ENCODE assay signal across 18 mouse cellular contexts in genomic region chr1:78688149-78688548, GRCm38 (mm10). TPM values are rescaled to one million over a fixed set of nuclear protein-coding genes. Genes with fewer than 3 reads are reported as not detected.
DNase-seq lines count a peak whose midpoint lies in the region; ATAC-seq and TF ChIP-seq lines count a peak whose summit lies in the region.
"Had no signal": no experiment of that assay in that cellular context is flagged by ENCODE, and none has a peak within 500 bp of the region (broad histone marks: within the 10 kb centered on the region; RNA-seq: fewer than 3 reads in every experiment).

No protein-coding gene starts in this region.

- intact Hi-C loops in heart, postnatal 36 days (cut with DNase I), result no loop called here

- 78% methylated on average over 7 of the region's 7 CpGs for WGBS in cerebellum, adult 2 months
- 84% methylated on average over 7 of the region's 7 CpGs for WGBS in heart, postnatal 0 days
- WGBS in lung, embryonic 14.5 days, result 84% methylated on average over 7 of the region's 7 CpGs

- no peaks in the 10 kb centered on the region for H3K27me3 ChIP-seq in cerebellum, adult 2 months (ENCODE audit: control insufficient read depth, insufficient read depth, low read length)
- no peaks in the 10 kb centered on the region for H3K27me3 ChIP-seq in heart, postnatal 0 days (ENCODE audit: control insufficient read depth, insufficient read depth, low read length)
- no peaks in the 10 kb centered on the region for H3K27me3 ChIP-seq in lung, embryonic 14.5 days (ENCODE audit: insufficient read depth, low read length)
- H3K27me3 ChIP-seq: embryonic facial prominence, embryonic 13.5 days; hindbrain, embryonic 12.5 days; intestine, embryonic 15.5 days; liver, embryonic 12.5 days; neural tube, embryonic 13.5 days had no signal

- no peak for TF ChIP-seq POLR2A in cerebellum, adult 2 months (IDR thresholded peaks at IDR 0.05; ENCODE audit: borderline replicate concordance, insufficient read depth, low read length)
- no peak for TF ChIP-seq POLR2A in embryonic fibroblast, embryonic 13.5 days (IDR thresholded peaks at IDR 0.05; ENCODE audit: low read depth, low read length)

- no peak for DNase-seq in cerebellum, adult 2 months
- DNase-seq in cerebellum, adult 9-10 months, result no peak
- no peak for DNase-seq in heart, postnatal 0 days (ENCODE audit: low spot score)
- no peak for DNase-seq in heart, postnatal 36 days
- DNase-seq in lung, embryonic 14.5 days, result peak; percentile 34
- no peak for DNase-seq in lung, postnatal 25 days (ENCODE audit: low spot score)
- DNase-seq: cerebellum, adult 11 months; right cerebral cortex, postnatal 25 days; thymus, adult 18-20 months had no signal

- no peak for ATAC-seq in heart, postnatal 0 days (ENCODE audit: insufficient read depth, low read depth)
- ATAC-seq in lung, embryonic 14.5 days (ENCODE audit: insufficient read depth), result no peak
- ATAC-seq in activated CD4-positive, CD25-positive, alpha-beta regulatory T cell, adult 4 months, result no peak
- ATAC-seq: intestine, embryonic 15.5 days; liver, embryonic 12.5 days had no signal

- no peak for TF ChIP-seq EP300 in heart, postnatal 0 days (IDR thresholded peaks at IDR 0.05; ENCODE audit: low read depth)

- H3K4me1 ChIP-seq in cerebellum, adult 2 months (ENCODE audit: control insufficient read depth, insufficient read depth, low read length), result no peaks in the 10 kb centered on the region
- H3K4me1 ChIP-seq in heart, postnatal 0 days (ENCODE audit: control insufficient read depth, insufficient read depth), result no peaks in the 10 kb centered on the region
- H3K4me1 ChIP-seq in lung, embryonic 14.5 days (ENCODE audit: insufficient read depth), result no peaks in the 10 kb centered on the region
- no peaks in the 10 kb centered on the region for H3K4me1 ChIP-seq in embryonic fibroblast, embryonic 13.5 days (ENCODE audit: control insufficient read depth, insufficient read depth, low read length)
- H3K4me1 ChIP-seq: embryonic facial prominence, embryonic 13.5 days; forebrain, embryonic 10.5 days; hindbrain, embryonic 12.5 days; intestine, embryonic 15.5 days; limb, embryonic 10.5 days; neural tube, embryonic 13.5 days had no signal

- no peak overlapping the region for H3K4me2 ChIP-seq in heart, postnatal 0 days (ENCODE audit: low read depth, low read length)
- H3K4me2 ChIP-seq in lung, embryonic 14.5 days, result no peak overlapping the region
- H3K4me2 ChIP-seq: embryonic facial prominence, embryonic 13.5 days; hindbrain, embryonic 12.5 days; intestine, embryonic 15.5 days; liver, embryonic 12.5 days; neural tube, embryonic 13.5 days had no signal

- no peak overlapping the region for H3K27ac ChIP-seq in cerebellum, adult 2 months (ENCODE audit: insufficient read depth, low read length)
- H3K27ac ChIP-seq in heart, postnatal 0 days (ENCODE audit: low read depth), result no peak overlapping the region
- no peak overlapping the region for H3K27ac ChIP-seq in lung, embryonic 14.5 days (ENCODE audit: low read depth)
- H3K27ac ChIP-seq in embryonic fibroblast, embryonic 13.5 days (ENCODE audit: insufficient read depth, low read length), result no peak overlapping the region
- H3K27ac ChIP-seq: embryonic facial prominence, embryonic 13.5 days; forebrain, embryonic 10.5 days; hindbrain, embryonic 12.5 days; intestine, embryonic 15.5 days; limb, embryonic 10.5 days; liver, embryonic 12.5 days; neural tube, embryonic 13.5 days had no signal

- no peaks in the 10 kb centered on the region for H3K9me3 ChIP-seq in heart, postnatal 0 days (replicated peaks; ENCODE audit: control insufficient read depth, low read length)
- H3K9me3 ChIP-seq in lung, embryonic 14.5 days (ENCODE audit: low read depth, low read length), result no peaks in the 10 kb centered on the region
- H3K9me3 ChIP-seq: embryonic facial prominence, embryonic 13.5 days; forebrain, embryonic 10.5 days; hindbrain, embryonic 12.5 days; intestine, embryonic 15.5 days; limb, embryonic 10.5 days; liver, embryonic 12.5 days; neural tube, embryonic 13.5 days had no signal

- TF ChIP-seq CTCF in cerebellum, adult 2 months (IDR thresholded peaks at IDR 0.05; ENCODE audit: borderline replicate concordance, insufficient read depth, low read depth, low read length), result peak; percentile 42; the same call in 1 of the 2 replicates
- 0 out of 2 replicates have a peak, but pooled peaks have one; percentile 16 for TF ChIP-seq CTCF in heart, postnatal 0 days (IDR thresholded peaks at IDR 0.05; ENCODE audit: low read depth)
- peak; percentile 30 for TF ChIP-seq CTCF in lung, embryonic 14.5 days (IDR thresholded peaks at IDR 0.05; ENCODE audit: low read depth)
- peak; percentile 29; the same call in 1 of the 2 replicates for TF ChIP-seq CTCF in embryonic fibroblast, embryonic 13.5 days (IDR thresholded peaks at IDR 0.05; ENCODE audit: borderline replicate concordance, insufficient read depth, low read length)

- H3K9ac ChIP-seq in heart, postnatal 0 days (replicated peaks; ENCODE audit: low read depth, low read length), result no peak overlapping the region
- no peak overlapping the region for H3K9ac ChIP-seq in lung, embryonic 14.5 days
- H3K9ac ChIP-seq: embryonic facial prominence, embryonic 13.5 days; hindbrain, embryonic 12.5 days; intestine, embryonic 15.5 days; liver, embryonic 12.5 days; neural tube, embryonic 13.5 days had no signal

- H3K4me3 ChIP-seq in cerebellum, adult 2 months (replicated peaks; ENCODE audit: insufficient read depth, low read depth, low read length), result no peak overlapping the region
- H3K4me3 ChIP-seq in heart, postnatal 0 days (ENCODE audit: low read depth, low read length), result no peak overlapping the region
- H3K4me3 ChIP-seq in lung, embryonic 14.5 days (ENCODE audit: low read depth, low read length), result no peak overlapping the region
- no peak overlapping the region for H3K4me3 ChIP-seq in embryonic fibroblast, embryonic 13.5 days (ENCODE audit: insufficient read depth, low read length)
- H3K4me3 ChIP-seq: embryonic facial prominence, embryonic 13.5 days; forebrain, embryonic 10.5 days; hindbrain, embryonic 12.5 days; intestine, embryonic 15.5 days; limb, embryonic 10.5 days; liver, embryonic 12.5 days; neural tube, embryonic 13.5 days had no signal

- H3K36me3 ChIP-seq in heart, postnatal 0 days (replicated peaks; ENCODE audit: control insufficient read depth, insufficient read depth, low read length), result peaks cover 33% of the 10 kb centered on the region
- H3K36me3 ChIP-seq in lung, embryonic 14.5 days (ENCODE audit: insufficient read depth), result peaks cover 29% of the 10 kb centered on the region

RNA-seq across cellular contexts. Expression of gene Utp14b, which starts 30.3 kb away (rescaled TPM):
- 6.2 and 6.5 TPM in 2 replicates for polyA plus RNA-seq in cerebellum, adult 2 months (2012; rRNA removed)
- total RNA-seq in heart, postnatal 0 days (2014; rRNA removed; ENCODE audit: low replicate concordance), result 2.3 and 5.4 TPM in 2 replicates
- 0.74 and 0.94 TPM in 2 replicates for polyA plus RNA-seq in heart, postnatal 0 days (2015; fragmentation: Nextera tagmentation; extraction: Ambion mirVana)
- 1 to 10 TPM in 1 of 2 experiments, under 1 TPM in 1; 0.98 to 1.1 TPM for total RNA-seq in heart, postnatal 36 days (2021)
- polyA plus RNA-seq in lung, embryonic 14.5 days (2014; fragmentation: Nextera tagmentation; extraction: Ambion mirVana), result 4.9 and 5.5 TPM in 2 replicates
- polyA plus RNA-seq in embryonic fibroblast, embryonic 13.5 days (2011; ENCODE audit: insufficient read length, low read depth, missing spikeins), result 4.1 and 4.3 TPM in 2 replicates
- under 1 TPM; 0.68 to 0.70 TPM for polyA plus RNA-seq in activated CD4-positive, CD25-positive, alpha-beta regulatory T cell, adult 4 months (2017; shearing (Covaris generic))

RNA-seq across cellular contexts. Expression of gene Acsl3, which starts 30.5 kb away (rescaled TPM):
- 89.9 and 91.8 TPM in 2 replicates for polyA plus RNA-seq in cerebellum, adult 2 months (2012; rRNA removed)
- 66.2 and 117 TPM in 2 replicates for total RNA-seq in heart, postnatal 0 days (2014; rRNA removed; ENCODE audit: low replicate concordance)
- 42.8 and 47.5 TPM in 2 replicates for polyA plus RNA-seq in heart, postnatal 0 days (2015; fragmentation: Nextera tagmentation; extraction: Ambion mirVana)
- total RNA-seq in heart, postnatal 36 days (2021), result 1 to 10 TPM; 4.3 to 5.4 TPM
- 54.8 and 61.2 TPM in 2 replicates for polyA plus RNA-seq in lung, embryonic 14.5 days (2014; fragmentation: Nextera tagmentation; extraction: Ambion mirVana)
- 34.7 and 40.4 TPM in 2 replicates for polyA plus RNA-seq in embryonic fibroblast, embryonic 13.5 days (2011; ENCODE audit: insufficient read length, low read depth, missing spikeins)
- polyA plus RNA-seq in activated CD4-positive, CD25-positive, alpha-beta regulatory T cell, adult 4 months (2017; shearing (Covaris generic)), result 1 to 10 TPM; 2.6 to 5.3 TPM
